Mouse (Mus musculus): Measurements from ENCODE around the gene Tcp11l2. TPM values are rescaled to one million over a fixed set of nuclear protein-coding genes. Genes with fewer than 3 reads are reported as not detected.

The Tcp11l2 gene
- total RNA-seq, 1 experiment from 2014 or later = 11.2 TPM

- no peak for ATAC-seq (replicated peaks; ENCODE audit: low read depth, poor library complexity, severe bottlenecking)
These were observed 16.3 kb downstream of the Tcp11l2 start for GRCm38 (mm10) chr10:84592745-84593144.

DNA sequence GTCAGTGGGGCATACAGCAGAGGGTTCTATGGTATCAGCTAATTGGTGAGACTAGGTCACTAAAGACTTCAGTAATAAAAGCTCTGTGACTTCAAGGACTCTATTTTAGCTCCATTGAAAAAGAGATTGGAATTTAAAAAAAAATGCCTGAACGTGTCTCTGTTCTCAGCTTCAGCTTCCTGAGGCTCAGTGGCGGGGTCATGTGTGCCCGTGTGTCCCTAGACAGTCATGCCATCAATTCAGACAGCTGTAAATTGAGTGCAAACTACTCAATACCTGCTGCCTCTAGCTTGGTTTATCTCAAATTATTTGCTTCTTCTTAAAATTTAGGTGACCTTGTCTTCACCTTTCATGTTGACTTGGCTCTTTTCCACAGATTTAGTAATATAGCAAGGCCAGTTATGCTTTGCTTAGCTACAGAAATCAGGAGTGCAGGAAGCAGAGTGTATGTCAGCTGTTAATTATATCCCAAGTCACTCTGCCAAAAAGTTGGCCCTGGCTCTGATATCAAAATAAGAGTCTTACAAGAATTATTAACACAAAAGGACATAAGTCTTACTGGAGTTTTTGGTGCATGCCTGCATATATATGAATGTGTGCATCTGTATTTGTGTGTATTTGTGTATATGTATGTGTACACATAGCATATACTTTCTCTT, 20.8 kb downstream of the Tcp11l2 start:
- no peak for ATAC-seq (replicated peaks; ENCODE audit: low read depth, poor library complexity, severe bottlenecking)

GRCm38 (mm10) chr10:84598172-84598571, 21.7 kb downstream of the Tcp11l2 start:
- ATAC-seq (replicated peaks; ENCODE audit: low read depth, poor library complexity, severe bottlenecking) = no peak

GRCm38 (mm10) chr10:84600136-84600535, 23.7 kb downstream of the Tcp11l2 start:
- no peak for ATAC-seq (replicated peaks; ENCODE audit: low read depth, poor library complexity, severe bottlenecking)

GRCm38 (mm10) chr10:84604335-84604734, 27.9 kb downstream of the Tcp11l2 start:
- ATAC-seq (replicated peaks; ENCODE audit: low read depth, poor library complexity, severe bottlenecking) = peak; percentile 52; the same call in 1 of the 2 replicates

GRCm38 (mm10) chr10:84608361-84608760, 31.9 kb downstream of the Tcp11l2 start:
- ATAC-seq (replicated peaks; ENCODE audit: low read depth, poor library complexity, severe bottlenecking) = no peak

GRCm38 (mm10) chr10:84610324-84610723, 33.9 kb downstream of the Tcp11l2 start:
- ATAC-seq (replicated peaks; ENCODE audit: low read depth, poor library complexity, severe bottlenecking) = no peak

- ATAC-seq (replicated peaks; ENCODE audit: low read depth, poor library complexity, severe bottlenecking) = no peak
These were observed 34.4 kb downstream of the Tcp11l2 start for GRCm38 (mm10) chr10:84610783-84611182.

GRCm38 (mm10) chr10:84611664-84612063, 35.2 kb downstream of the Tcp11l2 start:
- no peak for ATAC-seq (replicated peaks; ENCODE audit: low read depth, poor library complexity, severe bottlenecking)

- no peak for ATAC-seq (replicated peaks; ENCODE audit: low read depth, poor library complexity, severe bottlenecking)
These were observed 35.9 kb downstream of the Tcp11l2 start for GRCm38 (mm10) chr10:84612281-84612680.

DNA sequence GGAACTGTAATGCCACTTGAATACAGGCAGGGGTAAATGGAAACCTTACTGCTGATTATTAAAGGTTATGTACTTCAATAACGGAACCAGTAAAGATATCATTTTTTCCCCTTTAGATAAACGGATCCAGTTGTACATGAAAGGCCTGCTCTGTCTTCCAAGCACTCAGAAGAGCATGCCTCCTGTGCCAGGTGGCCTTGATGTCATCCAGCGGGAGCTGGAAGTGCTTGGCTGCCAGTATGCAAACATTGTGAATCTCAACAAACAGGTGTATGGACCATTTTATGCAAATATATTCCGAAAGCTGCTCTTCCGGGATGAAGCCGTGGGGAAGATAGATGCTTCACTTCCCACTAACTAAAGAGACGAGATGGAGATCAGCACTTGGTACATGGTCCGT, 36.9 kb downstream of the Tcp11l2 start:
- no peak for ATAC-seq (replicated peaks; ENCODE audit: low read depth, poor library complexity, severe bottlenecking)

DNA sequence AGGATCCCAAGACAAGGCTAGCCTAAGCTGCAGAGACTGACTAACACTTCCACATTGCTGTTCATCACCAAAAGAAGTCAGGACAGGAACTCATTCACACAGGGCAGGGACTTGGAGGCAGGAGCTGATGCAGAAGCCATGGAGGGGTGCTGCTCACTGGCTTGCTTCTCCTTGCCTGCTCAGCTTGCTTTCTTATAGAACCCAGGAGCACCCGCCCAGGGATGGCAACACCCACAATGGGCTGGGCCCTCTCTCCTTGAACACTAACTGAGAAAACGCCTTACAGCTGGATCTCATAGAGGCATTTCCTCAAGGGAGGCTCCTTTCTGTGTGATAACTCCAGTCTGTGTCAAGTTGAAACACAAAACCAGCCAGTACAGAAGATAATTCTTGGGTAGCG, 38.6 kb downstream of the Tcp11l2 start:
- no peak for ATAC-seq (replicated peaks; ENCODE audit: low read depth, poor library complexity, severe bottlenecking)

DNA sequence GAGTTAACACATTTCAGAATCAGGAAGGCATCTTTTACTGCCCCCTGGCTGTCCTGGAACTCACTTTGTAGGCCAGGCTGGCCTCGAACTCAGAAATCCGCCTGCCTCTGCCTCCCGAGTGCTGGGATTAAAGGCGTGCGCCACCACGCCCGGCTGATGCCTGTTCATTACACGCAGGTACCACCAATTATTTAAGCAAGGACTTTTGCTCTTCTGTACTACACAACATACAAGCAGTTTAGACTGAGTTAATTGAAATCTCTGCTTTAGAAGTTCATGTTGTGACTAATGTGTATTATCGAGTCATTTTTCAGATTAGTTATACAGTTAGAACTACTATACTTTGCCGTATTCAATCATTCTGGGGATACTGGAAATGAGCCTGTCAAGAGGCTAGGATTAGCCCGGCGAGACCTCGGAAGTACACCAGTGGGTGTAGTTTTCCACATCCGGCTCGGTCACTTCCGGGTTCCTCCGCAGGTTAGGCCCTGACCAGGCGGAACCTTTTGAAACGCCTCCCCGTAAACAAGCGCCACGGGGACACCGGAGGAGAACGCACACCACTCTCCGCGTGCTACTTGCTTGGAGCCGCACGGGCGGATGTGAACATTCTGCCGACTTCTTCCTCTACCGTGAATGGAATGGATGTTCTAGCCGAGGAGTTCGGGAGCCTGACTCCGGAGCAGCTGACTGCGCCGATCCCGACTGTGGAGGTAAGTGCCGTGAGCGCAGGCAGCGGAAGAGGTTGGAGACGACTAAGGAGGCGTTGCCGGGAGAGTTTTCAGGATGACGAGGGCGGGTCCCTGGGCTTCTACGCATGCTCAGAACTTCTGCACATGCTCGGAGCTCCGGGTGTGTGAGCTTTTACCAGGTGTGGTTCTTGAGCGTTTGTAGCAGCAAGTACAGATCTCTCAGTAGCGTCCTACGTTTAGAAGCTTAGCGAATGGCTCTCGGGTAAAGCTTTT, 45.7 kb downstream of the Tcp11l2 start, which contains the start of gene Polr3b:
Gene Polr3b (plus strand): TSS at position 467 of the 965 bp plus-strand sequence.
- peak; percentile 98 for ATAC-seq (replicated peaks; ENCODE audit: low read depth, poor library complexity, severe bottlenecking)

DNA sequence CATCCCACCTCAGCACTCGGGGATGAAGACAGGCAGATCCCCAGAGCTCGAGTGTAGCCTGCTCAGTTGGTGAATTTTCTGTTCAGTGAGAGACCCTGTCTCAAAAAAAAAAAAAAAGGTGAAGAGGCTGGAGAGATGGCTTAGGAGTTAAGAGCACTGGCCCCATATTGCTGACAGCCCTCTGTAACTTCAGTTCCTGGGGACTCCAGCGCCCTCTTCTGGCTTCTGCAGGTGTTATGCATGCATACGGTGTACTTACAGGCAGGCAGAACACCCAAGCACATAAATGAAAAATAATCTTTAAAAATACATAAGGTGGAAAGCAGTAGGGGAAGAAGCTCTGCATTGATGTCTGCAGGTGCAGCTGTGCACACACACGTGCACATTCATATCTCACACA, 54.8 kb downstream of the Tcp11l2 start:
- peak; percentile 60; the same call in 1 of the 2 replicates for ATAC-seq (replicated peaks; ENCODE audit: low read depth, poor library complexity, severe bottlenecking)

DNA sequence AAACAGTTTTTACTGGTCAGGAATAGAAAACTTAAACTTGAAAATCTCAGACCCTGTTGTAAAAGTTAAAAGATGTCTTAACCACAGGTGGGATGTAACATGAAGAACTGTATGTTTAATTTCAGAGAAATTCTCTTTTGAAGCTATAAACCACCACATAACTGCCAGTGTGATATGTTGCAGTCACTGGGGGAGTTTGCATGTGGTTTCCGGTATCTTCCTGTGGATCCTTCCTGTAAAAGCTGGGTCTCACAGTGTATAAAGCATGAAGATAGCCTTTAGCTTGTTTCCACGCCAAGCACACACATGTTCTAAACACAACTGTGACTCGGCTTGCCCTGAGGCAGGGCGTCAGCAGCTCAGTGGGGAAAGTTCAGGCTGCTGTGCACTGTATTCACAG, 55.6 kb downstream of the Tcp11l2 start:
- ATAC-seq (replicated peaks; ENCODE audit: low read depth, poor library complexity, severe bottlenecking) = no peak

- ATAC-seq (replicated peaks; ENCODE audit: low read depth, poor library complexity, severe bottlenecking) = no peak
These were observed 60.2 kb downstream of the Tcp11l2 start for GRCm38 (mm10) chr10:84636656-84637055.

DNA sequence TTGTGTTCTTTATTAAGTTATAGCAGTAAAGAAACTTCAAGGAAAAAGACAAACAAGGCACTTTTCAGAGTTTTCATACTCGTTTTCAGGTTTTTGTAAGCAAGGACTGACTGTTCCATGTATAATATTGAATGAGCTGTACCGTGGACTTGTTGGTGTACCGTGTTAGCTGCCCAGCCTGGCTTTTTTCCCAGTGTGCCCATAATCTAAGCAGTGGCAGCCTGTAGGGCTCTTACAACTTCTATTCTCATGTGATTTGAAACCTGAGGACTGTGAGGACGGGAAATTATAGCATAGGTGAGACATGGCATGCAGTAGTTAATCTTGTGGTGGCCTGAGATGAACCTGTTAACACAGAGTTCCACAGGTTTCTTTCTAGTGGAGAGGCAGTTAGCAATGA, 62.0 kb downstream of the Tcp11l2 start:
- no peak for ATAC-seq (replicated peaks; ENCODE audit: low read depth, poor library complexity, severe bottlenecking)

GRCm38 (mm10) chr10:84639525-84640287, 63.3 kb downstream of the Tcp11l2 start:
- ATAC-seq (replicated peaks; ENCODE audit: low read depth, poor library complexity, severe bottlenecking) = peak; percentile 88

GRCm38 (mm10) chr10:84640861-84641260, 64.4 kb downstream of the Tcp11l2 start:
- ATAC-seq (replicated peaks; ENCODE audit: low read depth, poor library complexity, severe bottlenecking) = no peak

DNA sequence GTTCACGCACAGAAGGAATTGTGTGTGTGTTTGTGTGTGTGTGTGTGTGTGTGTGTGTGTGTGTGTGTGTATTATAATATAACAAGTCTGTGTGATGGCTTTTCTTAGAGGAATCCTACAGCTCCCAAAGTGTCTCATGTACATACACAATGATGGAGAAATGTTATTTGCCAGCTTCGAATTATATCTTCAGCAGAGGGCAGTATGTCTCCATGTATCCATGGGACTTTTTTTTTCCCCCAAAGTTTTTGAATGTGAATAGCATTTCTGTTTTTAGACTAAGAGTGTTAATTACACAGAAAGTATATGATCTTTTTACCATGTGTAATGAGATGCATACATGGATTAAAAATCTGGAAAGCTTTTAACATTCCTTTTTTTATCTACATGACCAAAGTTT, 65.2 kb downstream of the Tcp11l2 start:
- no peak for ATAC-seq (replicated peaks; ENCODE audit: low read depth, poor library complexity, severe bottlenecking)
